Mouse (Mus musculus) gastrocnemius, postnatal 4 days (tissue): ENCODE measurements around the gene Rhbdf1. TPM values are rescaled to one million over a fixed set of nuclear protein-coding genes. Genes with fewer than 3 reads are reported as not detected.

ENCODE experiments used
- DNase-seq, 2 experiments: peaks; one replicate each; pipeline ENCODE4 v3.0.0; 2021 to 2022; ENCODE audit warnings: low spot score in 2 of 2, mixed read lengths in 2 of 2
- total RNA-seq, 2 experiments: library from RNA; stranded (reverse); gene quantifications; 2 replicates each; pipeline ENCODE4 v1.2.3; 2021

Gene Rhbdf1
- total RNA-seq, 2 experiments from 2014 or later, result 45.7 to 57.4 TPM

- DNase-seq, result peak in 1 of 2 experiments; percentile 15
These were observed 28.0 kb downstream of the Rhbdf1 start for GRCm38 (mm10) chr11:32194086-32194485.

- no peak for DNase-seq
These were observed 28.9 kb downstream of the Rhbdf1 start for GRCm38 (mm10) chr11:32193156-32193555.

GRCm38 (mm10) chr11:32190603-32191110, 31.4 kb downstream of the Rhbdf1 start:
- DNase-seq, result no peak

- no peak for DNase-seq
These were observed 32.0 kb downstream of the Rhbdf1 start for GRCm38 (mm10) chr11:32190119-32190518.

- no peak for DNase-seq
These were observed 32.7 kb downstream of the Rhbdf1 start for GRCm38 (mm10) chr11:32189434-32189833.

DNA sequence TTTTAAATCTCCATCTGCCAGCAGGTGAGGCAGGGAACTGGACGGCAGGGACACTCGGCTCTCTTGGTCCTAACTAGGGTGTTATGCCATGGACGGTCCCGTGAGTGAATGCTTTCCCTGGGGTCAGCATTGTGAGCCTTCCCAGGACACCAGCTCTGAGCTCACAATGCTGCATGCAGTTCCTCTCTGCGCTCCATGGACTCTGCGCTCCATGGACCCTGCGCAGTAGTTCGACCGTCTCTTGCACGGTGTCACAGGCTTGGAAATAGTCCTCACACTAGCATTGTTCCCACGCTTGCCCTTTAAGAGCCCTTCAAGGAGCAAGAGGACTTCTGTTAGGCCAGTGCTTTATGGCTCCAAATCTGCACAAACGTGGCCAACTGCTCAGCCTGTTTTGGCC, 33.2 kb downstream of the Rhbdf1 start:
- no peak for DNase-seq

- no peak for DNase-seq
These were observed 34.8 kb downstream of the Rhbdf1 start for GRCm38 (mm10) chr11:32187256-32187655.

GRCm38 (mm10) chr11:32186031-32186430, 36.1 kb downstream of the Rhbdf1 start:
- DNase-seq, result no peak

- DNase-seq, result no peak
These were observed 37.6 kb downstream of the Rhbdf1 start for GRCm38 (mm10) chr11:32184469-32184868.

DNA sequence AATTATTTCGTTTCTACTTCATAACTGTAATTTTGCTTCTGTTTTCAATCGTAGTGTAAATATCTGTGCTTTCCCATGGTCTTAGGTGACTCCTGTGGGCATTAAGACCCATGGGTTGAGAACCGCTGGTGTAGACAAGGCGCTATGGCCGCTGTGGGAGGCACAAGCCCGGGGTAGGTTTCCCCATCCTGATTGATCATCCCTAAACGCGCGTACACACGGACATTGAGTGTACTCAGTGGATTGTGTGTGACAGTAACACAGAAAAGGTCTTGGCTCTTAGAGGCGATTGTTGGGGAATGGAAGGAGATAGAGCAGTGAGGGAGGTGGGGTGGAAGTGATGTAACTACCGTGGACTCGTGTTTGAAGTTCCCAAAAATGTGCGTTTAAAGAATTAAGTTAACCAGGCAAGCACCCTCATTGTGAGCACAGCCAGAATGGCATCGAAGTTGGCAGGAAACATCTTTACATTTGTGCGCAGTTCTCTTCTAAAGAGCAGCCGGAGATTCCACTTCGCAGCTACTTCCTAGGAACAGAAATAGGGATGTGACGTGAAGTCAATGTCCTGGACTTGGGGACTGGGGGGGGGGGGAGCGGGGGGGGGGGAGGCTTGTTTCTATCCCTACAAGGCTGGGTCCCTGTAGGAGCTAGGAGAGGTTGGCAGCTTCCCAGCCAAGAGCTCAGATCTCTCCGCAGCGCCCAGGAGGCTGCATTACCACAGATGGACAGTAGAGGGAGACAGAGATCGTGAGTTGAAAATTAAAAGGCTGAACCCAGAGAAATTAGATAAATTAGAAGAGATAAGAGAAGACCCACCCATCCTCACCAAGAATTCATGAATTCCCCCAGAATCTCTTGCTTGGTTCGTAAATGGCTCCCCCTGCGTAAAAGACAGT, 39.9 kb downstream of the Rhbdf1 start:
- peak; percentile 76 to 83 for DNase-seq

- DNase-seq, result peak in 1 of 2 experiments; percentile 5
These were observed 40.9 kb downstream of the Rhbdf1 start for GRCm38 (mm10) chr11:32181246-32181645.

- DNase-seq, result no peak
These were observed 43.6 kb downstream of the Rhbdf1 start for GRCm38 (mm10) chr11:32178506-32178905.

DNA sequence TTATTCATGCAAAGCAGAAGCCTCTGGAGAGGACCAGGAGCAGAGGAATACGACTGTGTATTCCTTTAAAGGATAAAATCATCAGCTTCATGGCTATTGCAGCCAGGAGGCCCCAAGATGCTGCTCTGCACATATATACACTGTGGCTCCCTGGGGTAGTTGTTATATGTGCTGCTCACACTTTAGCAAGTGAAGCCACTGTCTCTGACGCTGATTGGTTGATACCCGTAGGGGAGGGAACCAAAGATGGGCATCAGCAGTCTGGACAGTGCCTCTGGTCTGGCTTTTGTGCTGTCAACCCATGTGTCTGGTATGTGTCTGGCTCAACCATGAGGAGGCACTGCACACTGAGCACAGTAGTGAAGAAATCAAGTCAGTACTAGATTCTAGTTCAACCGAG, 55.4 kb downstream of the Rhbdf1 start:
- DNase-seq, result no peak

GRCm38 (mm10) chr11:32161922-32162804, 59.9 kb downstream of the Rhbdf1 start:
- DNase-seq, result peak; percentile 72 to 77

- DNase-seq, result no peak
These were observed 60.6 kb downstream of the Rhbdf1 start for GRCm38 (mm10) chr11:32161500-32161899.

- no peak for DNase-seq
These were observed 61.8 kb downstream of the Rhbdf1 start for GRCm38 (mm10) chr11:32160341-32160740.

Other genes starting within 250 kb of the Rhbdf1 start
- gene Nsg2, start 221.8 kb downstream of the Rhbdf1 start, total RNA-seq, result 1 to 10 TPM; 3.3 to 3.9 TPM
- gene Il9r, start 22.0 kb downstream of the Rhbdf1 start, total RNA-seq, result under 1 TPM; 0.12 to 0.23 TPM
- 10 to 100 TPM in 1 of 2 experiments, 1 to 10 TPM in 1; 10.0 to 12.2 TPM for gene Snrnp25, start 16.9 kb downstream of the Rhbdf1 start, total RNA-seq
- gene Mpg, start 4.2 kb upstream of the Rhbdf1 start, total RNA-seq, result 10 to 100 TPM; 17.6 to 18.2 TPM
- gene Nprl3, start 45.4 kb upstream of the Rhbdf1 start, total RNA-seq, result 10 to 100 TPM; 26.1 to 33.5 TPM
- not detected for gene Hba-x, start 54.1 kb upstream of the Rhbdf1 start, total RNA-seq
- 100 to 1,000 TPM; 293 to 605 TPM for gene Hba-a1, start 61.2 kb upstream of the Rhbdf1 start, total RNA-seq
- not detected for gene Hbq1b, start 64.7 kb upstream of the Rhbdf1 start, total RNA-seq
- gene Hba-a2, start 74.2 kb upstream of the Rhbdf1 start, total RNA-seq, result 100 to 1,000 TPM; 211 to 422 TPM
- not detected for gene Hbq1a, start 77.8 kb upstream of the Rhbdf1 start, total RNA-seq
- gene Sh3pxd2b, start 125.5 kb upstream of the Rhbdf1 start, total RNA-seq, result 10 to 100 TPM; 51.4 to 56.2 TPM
- gene Ubtd2, start 233.1 kb upstream of the Rhbdf1 start, total RNA-seq, result 10 to 100 TPM; 63.5 to 68.8 TPM